Mouse (Mus musculus): ENCODE data around the gene Prkch.

- TF ChIP-seq EP300 (IDR thresholded peaks at IDR 0.05; ENCODE audit: low read depth) (no peak), CTCF (IDR thresholded peaks at IDR 0.05; ENCODE audit: low read depth) (no peak)
Observed at GRCm38 (mm10) chr12:73723887-73724286, 139.3 kb downstream of the Prkch start.
